Mouse (Mus musculus) natural killer cell, adult 2 months (primary cell): ENCODE data around the gene Psg22.
"Not testable (repeated sequence)": the region's sequence is repeated elsewhere in the genome, so short reads cannot be mapped to it uniquely, and the experiment has no call there.

Source experiments
- DNase-seq, 2 experiments: peaks; one replicate each; pipeline ENCODE4 v3.0.0; 2022; ENCODE audit warnings: low spot score in 2 of 2

Gene Psg22

DNA sequence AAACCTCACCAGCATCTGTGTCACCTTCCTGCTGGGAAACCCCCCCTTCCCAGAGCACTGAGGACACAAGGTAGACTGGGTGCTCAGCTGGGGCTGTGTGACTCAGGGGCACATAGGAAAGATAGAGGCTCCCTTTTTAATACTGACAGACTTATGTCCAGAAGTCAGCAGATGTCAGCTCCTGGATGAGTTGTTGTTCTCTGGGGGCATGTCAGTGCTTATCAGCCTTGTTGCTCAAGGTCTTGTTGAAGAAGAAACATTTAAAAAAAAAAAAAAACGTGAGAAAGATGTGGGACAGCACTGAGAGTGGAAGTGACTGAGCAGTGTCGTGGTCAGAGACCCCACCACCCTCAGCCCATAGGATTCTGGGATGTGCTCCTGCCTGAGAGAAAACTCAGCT is at the start of gene Psg22:
TSS of gene Psg22 (plus strand) at position 301 of the 400 bp plus-strand sequence.
- DNase-seq = no peak

DNA sequence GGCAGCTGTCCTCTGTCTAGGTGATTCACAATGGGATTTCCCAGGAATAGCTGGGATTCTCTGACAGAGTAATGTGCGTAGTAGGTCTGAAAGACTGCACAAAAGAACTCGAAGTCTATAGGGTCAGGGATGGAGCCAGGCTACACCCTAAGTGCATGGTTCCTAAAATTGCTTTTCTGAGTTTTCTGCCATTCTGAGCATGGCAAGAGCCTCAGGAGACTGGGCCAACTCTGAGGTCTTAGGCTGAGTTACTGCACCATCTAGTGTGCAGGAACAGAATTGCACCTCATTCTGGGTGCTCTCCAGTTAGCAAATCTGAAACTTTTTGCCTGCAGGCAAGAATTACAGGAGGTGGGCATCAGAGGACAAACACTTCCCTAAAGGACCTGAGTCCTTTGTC is 38.1 kb upstream of the Psg22 start:
- no peak for DNase-seq

DNA sequence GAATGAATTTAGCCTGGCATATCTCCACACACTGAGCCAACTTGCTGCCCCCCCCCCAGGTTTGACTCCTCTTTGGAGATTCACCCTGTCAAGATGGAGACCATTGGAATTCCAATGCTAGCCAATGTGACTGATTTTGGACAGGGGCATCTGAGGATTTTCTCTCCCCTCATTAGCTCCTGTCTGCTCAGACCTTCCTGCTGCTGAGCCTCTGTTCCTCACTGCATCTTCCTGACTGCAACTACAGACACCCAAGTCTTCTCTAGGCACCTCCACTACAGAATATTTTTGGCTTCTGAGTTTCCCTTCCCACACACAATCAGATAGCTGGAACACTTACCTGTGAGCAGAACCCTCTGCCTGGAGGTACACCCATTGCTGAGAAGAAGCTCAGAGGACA is 32.3 kb upstream of the Psg22 start:
- DNase-seq = no peak

DNA sequence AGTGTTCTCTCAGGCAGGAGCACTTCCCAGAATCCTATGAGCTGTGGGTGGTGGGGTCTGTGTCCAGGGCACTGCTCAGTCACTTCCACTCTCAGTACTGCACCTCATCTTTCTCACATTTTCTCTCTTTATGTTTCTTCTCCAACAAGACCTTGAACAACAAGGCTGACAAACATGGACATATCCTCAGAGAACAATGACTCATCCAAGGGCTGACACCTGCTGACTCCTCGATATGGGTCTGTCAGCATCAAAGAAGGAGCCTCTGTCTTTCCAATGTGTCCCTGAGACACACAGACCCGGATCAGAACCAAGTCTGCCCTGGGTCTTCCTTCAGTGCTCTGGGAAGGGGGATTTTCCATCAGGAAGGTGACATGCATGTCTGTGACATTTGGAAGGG is 31.8 kb upstream of the Psg22 start, which contains the start of gene Psg20:
TSS of gene Psg20 (minus strand) at position 101 of the 400 bp plus-strand sequence.
- no peak for DNase-seq

DNA sequence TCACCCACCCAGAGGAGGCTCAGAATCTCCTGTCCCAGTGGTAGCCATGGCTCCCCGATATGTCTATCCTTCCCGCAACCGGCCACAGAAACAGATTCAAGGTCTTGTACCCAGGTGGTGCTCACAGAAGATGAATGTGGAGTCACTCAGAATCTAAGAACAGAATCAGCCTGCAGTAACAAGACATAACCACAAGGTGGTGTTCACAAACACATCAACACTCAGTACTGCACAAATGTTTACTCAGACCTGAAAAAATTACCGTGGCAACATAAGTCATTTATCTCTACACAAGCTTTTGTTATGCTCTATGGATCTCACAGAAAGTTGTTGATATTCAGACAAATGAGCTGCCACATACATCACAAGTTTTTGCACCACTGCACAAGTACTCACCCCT is 7.6 kb upstream of the Psg22 start:
- not testable (repeated sequence) for DNase-seq

DNA sequence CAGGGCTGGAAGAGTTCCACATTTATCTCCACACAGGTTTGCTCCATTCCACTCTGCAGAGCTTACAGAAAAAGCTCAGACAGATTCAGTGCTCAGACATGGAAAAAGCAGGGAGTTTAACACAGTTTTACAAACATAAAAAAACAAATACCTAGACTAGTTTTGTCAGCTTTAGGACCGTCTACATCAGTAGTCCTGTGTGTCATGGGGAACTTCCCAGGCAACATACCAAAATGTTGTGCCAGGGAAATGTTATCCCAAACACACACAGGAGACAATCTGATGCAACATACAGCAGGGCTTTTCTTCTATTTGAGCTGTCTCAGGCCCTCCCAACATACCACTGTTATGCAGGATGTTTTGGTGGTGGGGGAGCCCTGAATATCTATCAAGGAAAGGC is 7.0 kb upstream of the Psg22 start:
- DNase-seq = no peak

DNA sequence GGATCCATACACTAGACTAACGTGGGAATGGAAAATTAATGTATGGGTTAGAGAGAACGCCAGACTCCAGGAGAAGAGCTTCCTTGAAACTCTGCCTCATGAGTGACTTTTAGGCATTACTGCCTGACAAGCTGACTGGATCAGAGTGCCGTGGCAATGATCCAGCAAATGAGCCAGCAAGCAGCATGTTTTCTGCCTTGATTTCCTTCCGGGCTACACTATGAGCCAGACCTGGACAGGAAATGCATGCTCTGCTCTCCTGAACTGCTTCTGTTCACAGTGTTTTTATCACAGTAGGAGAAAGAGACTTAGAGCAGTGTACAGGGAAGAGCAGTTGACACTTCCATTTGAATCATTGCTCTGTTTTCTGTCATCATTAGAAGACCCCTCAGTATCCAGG is 2.3 kb upstream of the Psg22 start:
- DNase-seq = no peak

DNA sequence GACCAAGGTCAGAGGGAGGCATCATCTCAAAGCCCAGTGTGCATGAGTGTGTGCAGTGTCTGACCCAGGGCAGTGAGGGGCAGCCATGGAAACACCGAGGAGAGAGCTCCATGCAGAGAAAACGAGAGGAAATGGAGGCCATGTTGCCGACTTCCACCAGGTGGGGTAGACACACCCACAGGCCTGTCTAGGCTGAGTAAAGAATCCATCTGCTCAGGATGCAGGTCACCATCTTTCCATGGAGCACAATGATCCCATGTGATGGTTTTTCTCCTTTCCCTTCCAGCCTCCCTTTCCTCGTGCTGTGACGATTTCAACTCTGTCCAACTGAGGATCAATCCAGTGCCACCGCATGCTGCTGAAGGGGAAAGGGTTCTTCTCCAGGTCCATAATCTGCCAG is 6.1 kb downstream of the Psg22 start:
- DNase-seq = no peak

DNA sequence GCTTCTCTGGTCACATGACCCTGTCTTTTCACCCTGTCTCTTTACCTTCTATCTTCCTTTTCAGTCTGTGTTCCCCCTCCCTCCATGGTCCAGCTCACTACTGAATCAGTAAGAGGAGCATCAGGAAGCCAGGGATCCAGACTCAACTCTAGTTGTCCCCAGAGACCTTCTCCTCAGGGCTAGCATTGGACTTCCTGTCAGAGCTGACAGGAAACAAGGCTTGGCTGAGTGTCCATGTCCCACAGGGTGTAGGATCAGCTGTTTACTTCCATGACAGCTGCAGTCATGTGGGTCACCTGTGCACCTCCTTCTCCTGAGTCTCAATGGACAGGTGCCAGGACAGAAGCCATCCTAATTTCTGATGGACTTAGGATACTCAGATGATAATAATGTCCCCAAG is 8.0 kb downstream of the Psg22 start:
- not testable (repeated sequence) for DNase-seq

DNA sequence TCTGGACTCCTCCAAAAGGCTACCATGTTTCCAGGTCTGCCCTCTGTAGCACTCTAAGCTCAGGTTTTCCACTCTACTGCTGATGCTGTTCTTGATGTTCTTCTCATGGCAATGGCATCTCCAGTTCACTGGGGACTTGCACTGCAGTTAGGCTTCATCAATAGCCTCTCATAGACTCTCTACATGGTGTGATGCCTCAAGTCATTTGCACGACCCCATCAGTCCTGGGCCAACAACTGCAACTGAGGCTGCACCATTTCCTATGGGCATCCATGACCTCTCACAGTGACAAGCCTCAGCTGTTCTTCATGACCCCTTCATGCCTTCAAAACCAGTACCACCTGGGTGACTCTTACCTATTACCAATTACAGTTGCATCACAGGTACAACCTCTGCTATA is 10.5 kb downstream of the Psg22 start:
- no peak for DNase-seq

DNA sequence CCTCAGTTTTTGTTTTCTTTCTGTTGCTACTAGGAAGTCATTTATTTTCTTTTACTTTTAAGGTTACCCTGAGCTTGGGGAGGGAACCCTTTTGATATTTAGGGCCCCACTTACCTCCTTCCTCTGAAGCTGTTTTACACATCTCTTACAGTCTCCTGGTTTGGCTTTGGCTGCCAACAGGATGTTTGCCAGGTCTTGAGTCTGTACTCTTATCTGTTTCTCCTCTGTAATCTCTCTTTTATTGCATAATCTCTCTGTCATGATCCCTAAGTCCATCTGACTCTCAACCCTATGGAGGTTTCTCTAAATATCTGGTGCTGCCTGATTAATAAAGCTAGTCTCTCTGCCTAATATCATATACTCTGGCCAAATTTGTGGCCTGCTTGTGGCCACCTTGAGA is 15.2 kb downstream of the Psg22 start:
- DNase-seq = no peak

DNA sequence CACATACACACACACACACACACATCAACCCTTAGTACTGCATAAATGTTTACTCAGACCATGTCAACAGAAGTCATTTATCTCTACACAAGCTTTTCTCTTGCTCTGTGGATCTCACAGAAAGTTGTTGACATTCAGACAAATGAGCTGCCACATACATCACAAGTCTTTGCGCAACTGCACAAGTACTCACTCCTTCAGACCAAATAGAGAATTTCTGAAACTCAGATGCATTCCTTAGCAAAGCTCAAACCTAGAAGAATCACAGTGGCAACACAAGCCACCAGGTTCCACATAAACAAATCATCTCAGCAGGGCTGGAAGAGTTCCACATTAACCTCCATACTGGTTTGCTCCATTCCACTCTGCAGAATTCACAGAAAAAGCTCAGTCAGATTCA is 16.6 kb downstream of the Psg22 start:
- DNase-seq = no peak

DNA sequence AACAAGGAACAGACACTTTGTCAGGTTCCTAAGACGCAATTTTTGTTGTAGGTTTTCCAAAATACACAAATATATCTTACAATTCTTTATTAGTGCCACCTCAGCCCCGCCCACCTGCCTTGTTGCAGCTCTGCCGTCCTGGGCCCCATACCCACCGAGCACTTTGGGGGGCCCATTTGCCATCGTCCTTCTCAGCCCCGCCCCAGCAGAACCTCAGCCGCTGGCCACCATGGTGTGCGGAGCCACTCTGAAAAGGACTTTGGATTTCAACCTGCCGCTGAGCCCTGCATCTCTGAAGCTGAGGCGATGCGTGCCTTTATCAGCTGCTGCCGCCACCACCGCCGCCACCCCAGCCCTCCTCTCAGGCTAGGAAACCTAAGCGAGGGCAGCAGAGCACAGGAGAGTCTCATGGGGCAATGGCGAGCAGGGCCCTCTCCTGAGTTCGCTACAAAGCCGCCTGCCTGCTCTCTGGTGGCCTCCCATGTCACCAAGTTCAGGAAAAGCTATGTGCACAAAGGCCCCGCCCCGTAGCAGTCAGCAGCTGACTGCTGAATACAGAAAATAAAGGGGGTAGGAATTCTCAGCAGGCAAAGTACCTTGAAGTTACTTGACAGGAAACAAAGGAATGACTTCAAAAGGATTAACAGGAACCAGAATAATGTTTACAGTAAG is 28.4 kb downstream of the Psg22 start:
- no peak for DNase-seq

DNA sequence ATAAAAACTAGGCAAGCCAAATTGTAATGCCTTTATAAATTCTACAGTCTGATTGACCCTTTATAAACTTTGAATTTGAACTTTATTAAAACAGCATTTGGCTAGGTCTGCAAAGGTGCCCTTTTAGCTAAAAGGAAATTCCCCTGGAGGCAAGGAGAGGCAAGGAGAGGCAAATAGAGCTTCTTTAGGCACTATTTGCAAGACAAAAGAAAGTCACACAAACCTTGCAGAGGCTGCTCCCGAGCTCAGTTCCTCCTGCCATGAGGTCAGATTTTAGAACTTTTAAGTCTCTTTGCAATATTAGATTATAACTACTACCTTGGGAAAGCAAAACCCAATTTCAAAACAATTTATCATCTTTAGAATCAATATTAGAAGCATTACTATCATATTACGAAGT is 29.5 kb downstream of the Psg22 start:
- not testable (repeated sequence) for DNase-seq

DNA sequence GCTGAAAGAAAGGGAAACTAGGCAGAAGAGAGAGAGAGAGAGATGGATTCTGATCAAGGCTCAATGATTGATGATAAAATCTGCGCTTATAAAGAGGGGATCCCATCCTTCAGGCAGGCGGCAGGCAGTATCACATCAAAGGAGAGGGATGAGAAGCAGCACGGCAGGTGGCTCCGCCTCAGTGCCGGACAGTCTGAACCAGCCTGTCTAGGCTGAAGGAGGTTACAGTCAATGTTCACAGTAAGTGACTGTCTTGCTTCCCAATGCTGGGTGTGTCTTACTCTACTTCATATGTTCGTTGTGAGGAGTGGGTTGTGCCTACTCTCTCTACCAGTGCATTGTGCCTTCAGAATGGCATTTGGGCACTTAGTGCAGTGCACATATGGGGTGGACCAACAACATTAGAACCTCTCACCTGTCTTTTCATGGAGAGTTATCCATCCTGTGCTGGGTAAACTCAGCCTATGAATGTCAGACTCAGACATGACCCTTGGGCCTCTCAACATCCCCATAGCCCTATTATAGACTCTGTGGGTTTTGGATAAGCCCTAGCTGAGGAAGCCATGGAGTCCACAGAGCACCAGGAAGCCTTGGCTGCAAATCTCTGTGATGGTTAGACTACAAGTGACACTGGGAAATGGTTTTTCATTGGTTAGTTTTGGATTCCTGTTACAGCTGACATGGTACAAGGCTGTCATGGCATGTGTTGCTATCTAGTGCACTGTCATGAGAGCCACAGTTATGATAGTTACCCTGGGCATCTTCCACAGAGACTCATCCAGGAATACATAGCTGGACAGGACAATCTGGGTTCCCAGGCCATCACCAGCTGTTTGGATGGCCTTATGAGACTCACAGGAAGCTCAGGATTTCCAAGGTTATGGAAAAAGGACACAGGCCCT is 31.4 kb downstream of the Psg22 start:
- DNase-seq = no peak

DNA sequence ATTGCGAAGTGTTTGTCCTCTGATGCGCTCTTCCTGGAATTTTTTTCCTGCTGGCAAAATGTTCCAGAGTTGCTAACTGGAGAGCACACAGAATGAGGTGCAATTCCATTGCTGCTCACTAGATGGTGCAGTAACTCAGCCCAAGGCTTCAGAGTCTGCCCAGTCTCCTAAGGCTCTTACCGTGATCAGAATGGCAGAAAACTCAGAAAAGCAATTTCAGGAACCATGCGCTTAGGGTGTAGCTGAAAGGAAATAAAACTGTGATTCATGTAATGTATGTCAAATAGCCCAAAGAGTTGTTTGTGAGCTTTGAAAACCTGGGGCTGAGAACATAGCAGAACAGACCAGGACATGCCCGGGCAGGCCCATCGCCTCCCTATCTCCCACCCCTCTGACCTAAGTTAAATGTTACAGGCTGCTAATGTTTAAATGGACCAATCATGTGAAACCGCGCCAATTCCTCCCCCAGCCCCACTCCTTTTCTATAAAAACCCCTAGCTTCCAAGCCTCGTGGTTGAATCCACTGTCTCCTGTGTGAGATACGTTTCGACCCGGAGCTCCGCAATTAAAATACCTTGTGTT is 32.1 kb downstream of the Psg22 start:
- peak in 1 of 2 experiments; percentile 17 for DNase-seq

DNA sequence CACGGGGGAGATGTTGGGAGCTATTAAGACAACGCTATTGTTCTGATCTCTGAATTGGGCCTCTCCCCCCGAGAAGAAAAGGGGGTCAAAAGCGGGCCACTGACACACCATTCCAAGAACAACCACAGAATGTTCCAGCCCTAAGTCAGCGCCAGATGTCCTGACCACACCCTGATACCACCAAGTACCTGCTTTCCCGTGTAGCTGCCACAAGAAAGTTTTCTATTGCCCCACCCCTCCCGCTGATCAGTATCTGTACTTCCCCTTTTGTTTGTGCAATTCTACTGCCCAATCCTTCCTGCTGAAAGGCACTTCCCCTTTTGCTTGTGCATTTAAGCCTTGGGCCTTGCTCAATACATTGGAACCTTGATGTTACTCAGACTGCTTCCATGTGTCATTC is 42.3 kb downstream of the Psg22 start:
- DNase-seq = not testable (repeated sequence)

DNA sequence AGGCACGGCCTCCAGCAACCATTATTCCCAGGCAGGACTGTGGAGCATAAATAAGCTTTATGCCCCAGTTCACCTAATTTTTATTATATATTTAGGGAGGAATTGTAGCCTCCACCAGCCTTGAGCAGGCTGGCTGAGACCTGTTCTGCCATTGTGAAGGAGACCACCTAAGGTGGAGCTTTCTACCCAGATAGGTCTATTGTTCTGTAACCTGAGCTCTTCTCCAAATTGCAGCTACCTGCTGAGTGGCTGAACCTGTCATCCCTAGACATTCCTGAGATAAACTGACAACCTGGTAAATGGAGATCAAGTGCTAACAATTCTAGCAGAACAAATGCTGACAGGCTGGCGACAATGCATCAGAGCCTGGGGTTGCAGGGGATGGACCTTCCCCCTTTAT is 45.0 kb downstream of the Psg22 start:
- DNase-seq = not testable (repeated sequence)
